ENCODE assay signal across 8 mouse cellular contexts in genomic region chr11:107479053-107479861, GRCm38 (mm10). TPM values are rescaled to one million over a fixed set of nuclear protein-coding genes. Genes with fewer than 3 reads are reported as not detected.
DNase-seq lines count a peak whose midpoint lies in the region; ATAC-seq lines count a peak whose summit lies in the region.

Psmd12 (plus strand) TSS chr11:107479484.

- no peaks in the 10 kb centered on the region for H3K27me3 ChIP-seq in intestine, embryonic 14.5 days (replicated peaks; ENCODE audit: control insufficient read depth, insufficient read depth, low read length)

- intact Hi-C loops in left cerebral cortex, postnatal 14 days (cut with DNase I): no loop called here

- peak within 1 kb of the TSS; percentile 75 for H3K27ac ChIP-seq in intestine, embryonic 14.5 days (ENCODE audit: low read depth)

- no peaks in the 10 kb centered on the region for H3K9me3 ChIP-seq in intestine, embryonic 14.5 days (ENCODE audit: control insufficient read depth, low read length)

- peak within 1 kb of the TSS; percentile 92 for H3K9ac ChIP-seq in intestine, embryonic 14.5 days (ENCODE audit: low read length)

- 0 out of 2 replicates have a peak, but pooled peaks cover 2% of the 10 kb centered on the region for H3K36me3 ChIP-seq in intestine, embryonic 14.5 days (ENCODE audit: control insufficient read depth, insufficient read depth, low read length)

- H3K4me1 ChIP-seq in intestine, embryonic 14.5 days (replicated peaks; ENCODE audit: control insufficient read depth, insufficient read depth, low read length): peaks cover 10% of the 10 kb centered on the region

- peak; percentile 99 for ATAC-seq in intestine, embryonic 14.5 days (replicated peaks; ENCODE audit: low FRiP score, low TSS enrichment, low read depth)

- DNase-seq in adrenal gland, adult 18-20 months (ENCODE audit: low spot score in 2 of 2): peak; percentile 94 to 96
- peak; percentile 98 for DNase-seq in embryo, embryonic 11 days
- DNase-seq in gastrocnemius, postnatal 25 days: peak; percentile 95
- DNase-seq in intestine, embryonic 14.5 days (ENCODE audit: low spot score): peak; percentile 99
- peak; percentile 93 to 94 for DNase-seq in left cerebral cortex, postnatal 14 days (ENCODE audit: low spot score in 2 of 2)
- peak; percentile 97 for DNase-seq in mesoderm, embryonic 11.5 days (ENCODE audit: low read depth, low spot score)
- DNase-seq in right cerebral cortex, postnatal 36 days (ENCODE audit: low spot score in 2 of 2): peak; percentile 88 to 90
- DNase-seq in yolk sac, embryonic 10.5 days (ENCODE audit: low spot score): peak; percentile 96

- WGBS in intestine, embryonic 14.5 days: under 1% methylated on average over 51 of the region's 51 CpGs

- H3K4me2 ChIP-seq in intestine, embryonic 14.5 days (ENCODE audit: low read length): peak within 1 kb of the TSS; percentile 63

- peak within 1 kb of the TSS; percentile 84 for H3K4me3 ChIP-seq in intestine, embryonic 14.5 days (ENCODE audit: low read depth, low read length)

RNA-seq across cellular contexts. Expression of gene Psmd12, which starts in this region (rescaled TPM):
- total RNA-seq in adrenal gland, adult 18-20 months (2021): 10 to 100 TPM; 95.1 to 95.5 TPM
- 100 to 1,000 TPM in 1 of 2 experiments, 10 to 100 TPM in 1; 92.3 to 104 TPM for total RNA-seq in gastrocnemius, postnatal 25 days (2021)
- polyA plus RNA-seq in intestine, embryonic 14.5 days (2014; fragmentation: Nextera tagmentation; extraction: Ambion mirVana): 172 and 186 TPM in 2 replicates
- total RNA-seq in left cerebral cortex, postnatal 14 days (2021): 10 to 100 TPM; 71.8 to 73.6 TPM

Comparison
In these comparisons a context has a peak if more than half of its experiments do, and no peak if none do; other contexts are left out.
1. Peak in every context shown above with its lines: DNase-seq, ATAC-seq, H3K4me3 ChIP-seq and H3K27ac ChIP-seq.